Mouse (Mus musculus) brain, embryonic 14.5 days (tissue): Measurements from ENCODE around the gene Cdk14.

Source experiments
- CTCF ChIP-seq: fragments of 200-500 bp; IDR thresholded peaks from 2 replicates; pipeline ENCODE4 v1.5.1; 2012; ENCODE audit warnings: inconsistent platforms, mild to moderate bottlenecking, moderate library complexity, borderline replicate concordance; ENCODE audit not compliant: insufficient read depth, insufficient read length; ENCODE audit errors: extremely low read depth
- POLR2A ChIP-seq: fragments of 200-500 bp; IDR thresholded peaks from 2 replicates; pipeline ENCODE4 v1.6.1; 2012; ENCODE audit warnings: mild to moderate bottlenecking, inconsistent platforms, borderline replicate concordance; ENCODE audit not compliant: poor library complexity, insufficient read depth, insufficient read length, severe bottlenecking; ENCODE audit errors: extremely low read depth

DNA sequence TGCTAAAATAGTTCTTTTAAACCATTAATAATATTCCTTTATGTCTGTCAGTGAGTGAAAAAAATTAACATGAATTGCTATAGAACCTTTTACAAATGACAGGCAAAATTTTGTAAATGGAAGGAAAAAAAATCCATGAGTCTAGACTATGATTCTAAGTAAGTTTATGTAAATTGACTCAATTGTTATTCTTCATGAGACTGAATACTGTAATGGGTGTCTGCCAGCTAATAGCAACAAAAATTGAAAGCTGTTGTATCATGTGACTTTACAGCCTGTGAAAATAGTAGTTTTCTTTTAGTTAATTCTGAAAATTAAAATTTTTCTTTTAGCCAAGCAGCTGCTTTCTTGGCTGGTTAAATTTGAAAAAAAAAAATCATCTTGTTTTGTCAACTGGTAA lies 234.6 kb downstream of the Cdk14 start:
- TF ChIP-seq CTCF (no peak), POLR2A (no peak)
